Mouse (Mus musculus): ENCODE data around the gene Glul. TPM values are rescaled to one million over a fixed set of nuclear protein-coding genes. Genes with fewer than 3 reads are reported as not detected.

The Glul gene
- total and polyA plus RNA-seq, 3 experiments: 22.6 to 49.1 (median 45.2) TPM

DNA sequence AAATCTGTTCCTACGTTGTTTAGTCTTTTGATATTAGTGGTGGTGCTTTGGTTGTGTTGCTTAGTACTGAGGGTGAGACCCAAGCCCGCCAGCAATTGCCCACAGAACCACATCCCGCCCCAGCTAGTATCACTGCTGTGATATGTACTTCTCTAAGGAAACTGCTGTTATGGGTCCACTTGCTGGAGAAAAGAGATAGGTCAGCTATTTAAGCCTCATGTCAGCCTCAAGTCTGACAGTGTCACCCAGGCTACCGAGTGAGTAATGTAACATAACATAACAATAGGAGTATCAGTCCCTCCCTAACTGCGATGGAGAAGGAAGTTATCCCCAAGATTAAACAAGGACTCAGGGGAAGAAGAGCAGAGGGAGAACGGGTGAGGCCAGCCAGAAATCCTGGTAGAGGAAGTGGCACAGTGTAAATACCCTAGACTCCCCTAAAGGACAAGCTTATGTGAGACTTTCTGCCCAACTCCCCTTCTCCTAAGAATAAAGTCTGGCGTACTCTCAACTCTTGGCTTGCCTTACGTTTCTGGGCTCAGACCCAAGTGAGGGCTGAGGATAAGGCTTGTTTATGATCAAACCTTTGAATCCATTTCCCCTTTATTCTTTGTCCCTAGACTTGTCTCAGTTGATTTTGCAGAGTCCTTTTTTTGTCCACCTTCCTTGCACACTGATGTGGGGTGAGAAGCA, 5.4 kb upstream of the Glul start:
- no peak overlapping the region for H3K27ac ChIP-seq (ENCODE audit: insufficient read depth, low read depth)
- dilution Hi-C loops (cut with MboI; ENCODE audit: extremely low pct_ligation_motif_present, extremely low pct_unique_long_range_greater_than_20kb, low sequenced_read_pairs): no loop called here

DNA sequence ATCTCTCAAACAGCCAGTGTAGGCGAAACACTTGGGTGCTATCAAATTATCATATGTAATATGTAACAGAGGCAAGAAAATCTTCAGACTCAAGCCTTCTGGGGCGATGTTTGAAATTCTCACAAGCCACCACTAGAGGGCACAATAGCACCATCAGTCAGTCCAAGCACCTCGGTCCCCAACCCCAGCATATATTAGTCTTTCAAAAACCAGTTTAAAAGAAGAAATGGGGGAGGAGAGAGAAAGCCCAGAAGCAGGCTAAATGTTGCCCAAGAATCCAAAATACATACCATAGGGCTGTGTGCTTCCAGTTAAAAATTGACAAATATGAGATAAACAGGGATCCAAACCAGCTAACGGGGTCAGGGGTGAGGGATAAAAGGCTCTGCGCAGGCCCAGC, 4.8 kb upstream of the Glul start:
- no peaks in the 10 kb centered on the region for H3K79me2 ChIP-seq (replicated peaks; ENCODE audit: control insufficient read depth, extremely low read depth, insufficient read depth, poor library complexity, severe bottlenecking)
- H3K27ac ChIP-seq (ENCODE audit: insufficient read depth, low read depth): no peak overlapping the region
- no peak overlapping the region for H3K4me3 ChIP-seq (replicated peaks in 1 of 3; ENCODE audit: low read depth in 2 of 3, low read length in 2 of 3, poor library complexity in 1 of 3)
- peak; percentile 74 for DNase-seq (ENCODE audit: extremely low read depth)
- peaks cover 6% of the 10 kb centered on the region for H3K27me3 ChIP-seq (replicated peaks)
- no peaks in the 10 kb centered on the region for H3K36me3 ChIP-seq (replicated peaks in 1 of 2; ENCODE audit: control insufficient read depth in 1 of 2, insufficient read depth in 1 of 2, low read length in 1 of 2)
- H3K4me1 ChIP-seq (ENCODE audit: control insufficient read depth in 1 of 2, insufficient read depth in 2 of 2): peaks cover 3 to 25% of the 10 kb centered on the region in 2 experiments; a peak in 3 of 4 replicates
- H3K9me3 ChIP-seq (replicated peaks; ENCODE audit: low read length): no peaks in the 10 kb centered on the region
- in situ Hi-C loops (cut with MboI; ENCODE audit: low pct_ligation_motif_present, low pct_unique_long_range_greater_than_20kb, low sequenced_read_pairs) (loop anchor here (5.0 to 10.0 kb wide), 3 partner anchors 140 to 282 kb away; no protein-coding TSS in a partner anchor), dilution Hi-C loops (cut with MboI; ENCODE audit: extremely low pct_ligation_motif_present, extremely low pct_unique_long_range_greater_than_20kb, low sequenced_read_pairs) (no loop called here)
- H3K4me2 ChIP-seq (ENCODE audit: insufficient read depth, low read depth, poor library complexity, severe bottlenecking): no peak overlapping the region
- H3K9ac ChIP-seq (ENCODE audit: insufficient read depth, low read depth): no peak overlapping the region
- TF ChIP-seq POLR2AphosphoS2 (IDR thresholded peaks at IDR 0.05; ENCODE audit: low read depth, low read length) (no peak), JUN (IDR thresholded peaks at IDR 0.05; ENCODE audit: insufficient read depth, low read depth, low read length) (no peak), TBP (conservative IDR thresholded peaks at IDR 0.05; ENCODE audit: low read depth, low read length) (no peak), USF2 (conservative IDR thresholded peaks at IDR 0.05; ENCODE audit: low read depth, low read length) (no peak), EP300 (IDR thresholded peaks at IDR 0.05; ENCODE audit: low read length) (no peak), ZNF384 (IDR thresholded peaks at IDR 0.05; ENCODE audit: low read depth, low read length) (no peak), CHD2 (IDR thresholded peaks at IDR 0.05; ENCODE audit: low read length) (no peak), MXI1 (IDR thresholded peaks at IDR 0.05; ENCODE audit: low read depth, low read length) (0 out of 2 replicates have a peak, but pooled peaks have one; percentile 29), HCFC1 (IDR thresholded peaks at IDR 0.05; ENCODE audit: low read depth, low read length) (no peak), E2F4 (IDR thresholded peaks at IDR 0.05; ENCODE audit: insufficient replicate concordance, low read depth, low read length) (no peak), NRF1 (IDR thresholded peaks at IDR 0.05; ENCODE audit: low read depth, low read length) (no peak), GABPA (IDR thresholded peaks at IDR 0.05; ENCODE audit: insufficient replicate concordance, low read depth, low read length) (no peak), IRF4 (IDR thresholded peaks at IDR 0.05; ENCODE audit: low read depth, low read length) (no peak), MYC (IDR thresholded peaks at IDR 0.05; ENCODE audit: low read depth, low read length) (no peak), ZMIZ1 (IDR thresholded peaks at IDR 0.05; ENCODE audit: low read depth, low read length) (no peak), ZC3H11A (IDR thresholded peaks at IDR 0.05; ENCODE audit: low read depth, low read length) (peak; percentile 82), CTCF (conservative IDR thresholded peaks at IDR 0.05 in 1 of 2, IDR thresholded peaks at IDR 0.05 in 1 of 2; ENCODE audit: low read depth in 2 of 2, low read length in 2 of 2) (peak; percentile 84 to 95), USF1 (IDR thresholded peaks at IDR 0.05; ENCODE audit: low read depth, low read length) (no peak), POLR2A (IDR thresholded peaks at IDR 0.05; ENCODE audit: low read depth, low read length) (no peak), ZKSCAN1 (IDR thresholded peaks at IDR 0.05; ENCODE audit: borderline replicate concordance, low read depth, low read length) (no peak), MAZ (IDR thresholded peaks at IDR 0.05; ENCODE audit: low read depth, low read length) (no peak), KAT2A (IDR thresholded peaks at IDR 0.05; ENCODE audit: insufficient replicate concordance, low read length) (no peak), MAX (IDR thresholded peaks at IDR 0.05; ENCODE audit: low read length) (no peak), UBTF (IDR thresholded peaks at IDR 0.05; ENCODE audit: low read depth, low read length) (no peak), ELF1 (IDR thresholded peaks at IDR 0.05; ENCODE audit: low read depth, low read length) (no peak), RAD21 (IDR thresholded peaks at IDR 0.05; ENCODE audit: low read depth, low read length) (peak; percentile 98), SMC3 (IDR thresholded peaks at IDR 0.05; ENCODE audit: low read depth, low read length) (peak; percentile 92), MAFK (IDR thresholded peaks at IDR 0.05; ENCODE audit: insufficient replicate concordance, low read length) (no peak), ETS1 (conservative IDR thresholded peaks at IDR 0.05; ENCODE audit: low read depth, low read length) (no peak), SIN3A (IDR thresholded peaks at IDR 0.05; ENCODE audit: low read length) (0 out of 2 replicates have a peak, but pooled peaks have one; percentile 5), RCOR1 (conservative IDR thresholded peaks at IDR 0.05; ENCODE audit: low read depth, low read length) (no peak), BHLHE40 (IDR thresholded peaks at IDR 0.05; ENCODE audit: low read depth, low read length) (no peak)

More for the DNA sequence above, 5.4 kb upstream of the Glul start:
- H3K9ac ChIP-seq (ENCODE audit: insufficient read depth, low read depth): no peak overlapping the region
- TF ChIP-seq USF1 (IDR thresholded peaks at IDR 0.05; ENCODE audit: low read depth, low read length) (no peak), SIN3A (IDR thresholded peaks at IDR 0.05; ENCODE audit: low read length) (0 out of 2 replicates have a peak, but pooled peaks have one; percentile 35)
- no peak for DNase-seq (ENCODE audit: extremely low read depth)
- no peaks in the 10 kb centered on the region for H3K36me3 ChIP-seq (replicated peaks in 1 of 2; ENCODE audit: control insufficient read depth in 1 of 2, insufficient read depth in 1 of 2, low read length in 1 of 2)
- H3K4me1 ChIP-seq (ENCODE audit: control insufficient read depth in 1 of 2, insufficient read depth in 2 of 2): peaks cover 3 to 25% of the 10 kb centered on the region in 2 experiments; a peak in 3 of 4 replicates
- H3K4me3 ChIP-seq (replicated peaks in 1 of 3; ENCODE audit: low read depth in 2 of 3, low read length in 2 of 3, poor library complexity in 1 of 3): no peak overlapping the region
- peaks cover 6% of the 10 kb centered on the region for H3K27me3 ChIP-seq (replicated peaks)
- in situ Hi-C loops (cut with MboI; ENCODE audit: low pct_ligation_motif_present, low pct_unique_long_range_greater_than_20kb, low sequenced_read_pairs): loop anchor here (5.0 to 10.0 kb wide), 3 partner anchors 140 to 283 kb away; no protein-coding TSS in a partner anchor
- no peak overlapping the region for H3K4me2 ChIP-seq (ENCODE audit: insufficient read depth, low read depth, poor library complexity, severe bottlenecking)
- H3K79me2 ChIP-seq (replicated peaks; ENCODE audit: control insufficient read depth, extremely low read depth, insufficient read depth, poor library complexity, severe bottlenecking): no peaks in the 10 kb centered on the region
- no peaks in the 10 kb centered on the region for H3K9me3 ChIP-seq (replicated peaks; ENCODE audit: low read length)
